Mouse (Mus musculus) embryonic facial prominence, embryonic 10.5 days (tissue): ENCODE measurements at regions not wholly inside any gene's neighbourhood (a gene's known extent, or its start where the extent isn't known, plus 50 kb on each side); places are given as distances from the start of the nearest gene placed in this dataset.

Source experiments
- DNase-seq: peaks from one replicate; pipeline ENCODE4 v3.0.0-alpha.2; 2017; ENCODE audit warnings: low spot score
- H3K27ac ChIP-seq: fragments of 300-500 bp; sonication (generic); replicated peaks from 2 replicates; pipeline ENCODE4 v1.5.1; 2016; ENCODE audit warnings: mild to moderate bottlenecking
- H3K27me3 ChIP-seq: fragments of 300-500 bp; sonication (generic); replicated peaks from 2 replicates; pipeline ENCODE4 v1.6.1; 2016; ENCODE audit warnings: low read depth, mild to moderate bottlenecking; ENCODE audit not compliant: poor library complexity, severe bottlenecking
- H3K36me3 ChIP-seq: fragments of 300-500 bp; sonication (generic); replicated peaks from 2 replicates; pipeline ENCODE4 v1.6.1; 2016; ENCODE audit warnings: mild to moderate bottlenecking, moderate library complexity
- H3K4me1 ChIP-seq: fragments of 300-500 bp; sonication (generic); 2 replicates; pipeline ENCODE4 v1.6.1; 2016
- H3K4me3 ChIP-seq: fragments of 300-500 bp; sonication (generic); 2 replicates; pipeline ENCODE4 v1.5.1; 2016; ENCODE audit warnings: mild to moderate bottlenecking, moderate library complexity
- H3K9me3 ChIP-seq: fragments of 300-500 bp; sonication (generic); 2 replicates; pipeline ENCODE4 v1.6.1; 2016; ENCODE audit warnings: mild to moderate bottlenecking
- WGBS: fragments of 180-500 bp; shearing (Covaris S2); methylation state at CpG from one replicate; pipeline ENCODE4 v1.1.7; 2016; 5-methylcytosine and 5-hydroxymethylcytosine counted together

DNA sequence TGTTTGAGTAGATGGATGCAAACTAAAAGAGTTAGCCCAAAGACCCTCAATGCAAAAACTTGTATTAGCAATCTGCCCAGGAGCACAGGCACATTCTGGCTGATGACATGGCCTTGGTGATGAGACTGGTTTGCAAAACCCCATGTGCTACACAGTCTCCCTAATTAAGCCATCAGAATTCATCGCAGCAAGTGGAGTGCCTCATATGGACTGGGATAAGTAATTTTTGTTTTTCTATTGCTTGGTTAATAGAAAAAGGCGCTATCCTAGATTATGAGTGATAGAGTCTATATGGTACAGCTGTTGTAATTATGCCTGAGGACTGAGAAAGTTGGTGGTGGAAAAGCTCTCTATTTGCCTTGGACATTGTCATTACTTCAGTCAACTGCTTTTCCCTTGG, 155.2 kb upstream of the Robo1 start:
- no peak overlapping the region for H3K4me3 ChIP-seq
- H3K4me1 ChIP-seq = no peaks in the 10 kb centered on the region
- WGBS = 91% methylated on average over 2 of the region's 2 CpGs
- no peak for DNase-seq
- H3K27ac ChIP-seq = no peak overlapping the region
- H3K27me3 ChIP-seq = no peaks in the 10 kb centered on the region
- no peaks in the 10 kb centered on the region for H3K36me3 ChIP-seq
- no peaks in the 10 kb centered on the region for H3K9me3 ChIP-seq

DNA sequence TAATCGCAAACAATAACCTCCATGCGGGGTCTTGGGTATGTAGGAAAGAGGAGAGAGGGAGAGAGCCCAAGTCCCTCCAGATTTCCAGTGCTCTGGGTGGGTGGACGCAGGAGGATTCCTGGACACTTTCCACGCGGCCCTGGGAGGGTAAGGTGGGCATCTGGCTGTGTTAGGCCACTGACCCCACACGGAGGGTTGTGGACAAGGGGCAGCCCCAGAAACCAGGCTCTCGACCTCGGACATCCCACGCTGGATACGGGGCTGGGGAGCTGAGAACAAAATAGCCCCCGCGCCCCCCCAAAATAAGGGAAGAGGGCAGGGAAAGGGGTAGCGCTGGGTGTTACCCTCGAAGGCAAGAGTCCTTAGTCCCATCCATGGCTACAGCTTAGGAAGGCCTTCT, 150.2 kb upstream of the Robo1 start:
- Histone ChIP-seq H3K4me1 (no peaks in the 10 kb centered on the region), H3K27me3 (no peaks in the 10 kb centered on the region), H3K4me3 (no peak overlapping the region), H3K9me3 (no peaks in the 10 kb centered on the region), H3K36me3 (no peaks in the 10 kb centered on the region), H3K27ac (no peak overlapping the region)
- 94% methylated on average over 14 of the region's 14 CpGs for WGBS
- no peak for DNase-seq

DNA sequence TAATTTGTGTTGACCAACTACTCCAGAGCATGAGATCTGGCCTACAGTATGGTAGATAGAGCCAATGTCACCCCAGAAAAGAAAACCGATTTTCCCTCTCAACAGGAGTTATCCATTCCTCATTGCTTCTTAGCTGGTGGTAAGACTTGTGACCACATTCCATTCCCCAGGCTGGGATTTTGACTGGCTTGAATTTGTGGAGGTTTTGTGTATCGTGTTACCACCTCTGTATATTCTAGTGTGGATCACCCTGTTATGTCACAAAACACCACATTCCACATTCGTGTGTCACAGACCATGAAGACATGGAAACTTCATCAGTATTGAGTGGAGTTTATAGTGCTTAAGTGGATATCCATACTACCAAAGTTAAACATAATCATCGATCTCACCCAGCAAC, 148.7 kb upstream of the Robo1 start:
- Histone ChIP-seq H3K36me3 (no peaks in the 10 kb centered on the region), H3K27ac (no peak overlapping the region), H3K27me3 (no peaks in the 10 kb centered on the region), H3K9me3 (no peaks in the 10 kb centered on the region), H3K4me1 (no peaks in the 10 kb centered on the region), H3K4me3 (no peak overlapping the region)
- WGBS = 86% methylated on average over 4 of the region's 4 CpGs
- no peak for DNase-seq

GRCm38 (mm10) chr16:72175727-72176126, 132.4 kb upstream of the Robo1 start:
- Histone ChIP-seq H3K4me1 (no peaks in the 10 kb centered on the region), H3K27ac (no peak overlapping the region), H3K36me3 (no peaks in the 10 kb centered on the region), H3K27me3 (no peaks in the 10 kb centered on the region), H3K9me3 (no peaks in the 10 kb centered on the region), H3K4me3 (no peak overlapping the region)
- 90% methylated on average over 5 of the region's 5 CpGs for WGBS
- DNase-seq = no peak

- Histone ChIP-seq H3K4me3 (no peak overlapping the region), H3K27ac (no peak overlapping the region), H3K27me3 (no peaks in the 10 kb centered on the region), H3K9me3 (no peaks in the 10 kb centered on the region), H3K4me1 (no peaks in the 10 kb centered on the region), H3K36me3 (no peaks in the 10 kb centered on the region)
- WGBS = 6% methylated on average over 1 of the region's 1 CpGs
- DNase-seq = no peak
Observed at GRCm38 (mm10) chr16:72194320-72194719, 113.8 kb upstream of the Robo1 start.

- WGBS = 42% methylated on average over 15 of the region's 15 CpGs
- Histone ChIP-seq H3K27ac (no peak overlapping the region), H3K36me3 (no peaks in the 10 kb centered on the region), H3K4me3 (peak overlapping the region; percentile 38; the same call in 1 of the 2 replicates), H3K27me3 (no peaks in the 10 kb centered on the region), H3K9me3 (no peaks in the 10 kb centered on the region), H3K4me1 (no peaks in the 10 kb centered on the region)
- DNase-seq = peak; percentile 57
Observed at GRCm38 (mm10) chr16:72215360-72216013, 92.6 kb upstream of the Robo1 start.

DNA sequence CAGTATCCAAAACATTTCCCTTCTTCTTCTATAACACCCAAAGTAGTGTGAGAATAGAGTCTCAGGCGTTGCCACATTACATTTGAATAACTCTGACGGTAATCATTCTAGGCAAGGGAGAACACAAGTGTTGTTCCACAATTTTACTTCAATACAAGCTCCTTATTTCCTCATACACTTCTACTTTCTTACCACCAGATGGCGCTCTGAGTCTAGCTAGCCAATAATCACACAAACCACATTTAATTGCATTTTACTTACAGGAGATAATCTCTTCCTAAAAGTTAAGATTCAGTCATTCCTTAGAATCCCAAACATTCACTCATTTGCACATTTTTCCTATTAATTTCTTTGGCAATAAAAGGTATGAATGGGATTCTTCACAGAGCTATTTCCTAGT, 90.1 kb upstream of the Robo1 start:
- no peak for DNase-seq
- H3K4me3 ChIP-seq = no peak overlapping the region
- no peaks in the 10 kb centered on the region for H3K9me3 ChIP-seq
- H3K27ac ChIP-seq = no peak overlapping the region
- 7% methylated on average over 3 of the region's 3 CpGs for WGBS
- 0 out of 2 replicates have a peak, but pooled peaks cover 3% of the 10 kb centered on the region for H3K4me1 ChIP-seq
- H3K36me3 ChIP-seq = no peaks in the 10 kb centered on the region
- no peaks in the 10 kb centered on the region for H3K27me3 ChIP-seq

DNA sequence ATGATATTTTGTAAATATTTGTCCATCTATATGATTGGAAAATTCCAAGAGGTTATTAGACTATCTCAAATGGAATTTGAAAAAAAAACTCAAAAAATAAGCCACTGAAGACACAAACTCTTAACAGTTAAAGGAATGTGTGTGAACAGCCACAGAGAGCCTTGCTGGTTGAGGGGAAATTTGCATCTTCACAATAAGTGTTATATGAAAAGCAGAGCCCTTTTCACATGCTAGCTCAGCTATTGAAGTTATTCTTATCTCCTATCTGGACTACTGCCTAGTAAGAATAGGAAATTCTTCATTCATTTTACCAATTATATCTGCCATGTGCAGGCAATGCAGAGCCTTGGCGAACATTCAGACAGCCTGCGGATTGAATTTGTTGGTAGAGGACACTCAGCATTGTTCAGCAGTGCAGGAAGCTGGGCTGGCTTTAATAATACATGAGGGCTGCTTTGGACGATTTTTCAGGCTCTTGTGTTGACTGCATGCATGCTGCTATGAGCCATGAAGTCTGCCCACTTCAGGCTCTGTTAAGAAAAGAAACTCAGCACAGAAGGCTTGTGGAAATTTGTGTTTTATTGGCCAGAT, 86.1 kb upstream of the Robo1 start:
- 57% methylated on average over 3 of the region's 3 CpGs for WGBS

GRCm38 (mm10) chr16:72223860-72224259, 84.2 kb upstream of the Robo1 start:
- Histone ChIP-seq H3K27ac (no peak overlapping the region), H3K9me3 (no peaks in the 10 kb centered on the region), H3K27me3 (no peaks in the 10 kb centered on the region), H3K4me3 (no peak overlapping the region), H3K36me3 (no peaks in the 10 kb centered on the region), H3K4me1 (0 out of 2 replicates have a peak, but pooled peaks cover 3% of the 10 kb centered on the region)
- no peak for DNase-seq
- 63% methylated on average over 3 of the region's 3 CpGs for WGBS

More for the DNA sequence above, 86.1 kb upstream of the Robo1 start:
- H3K9me3 ChIP-seq = no peaks in the 10 kb centered on the region
- 0 out of 2 replicates have a peak, but pooled peaks cover 3% of the 10 kb centered on the region for H3K4me1 ChIP-seq
- no peak for DNase-seq
- no peak overlapping the region for H3K4me3 ChIP-seq
- no peaks in the 10 kb centered on the region for H3K36me3 ChIP-seq
- no peak overlapping the region for H3K27ac ChIP-seq
- H3K27me3 ChIP-seq = no peaks in the 10 kb centered on the region

DNA sequence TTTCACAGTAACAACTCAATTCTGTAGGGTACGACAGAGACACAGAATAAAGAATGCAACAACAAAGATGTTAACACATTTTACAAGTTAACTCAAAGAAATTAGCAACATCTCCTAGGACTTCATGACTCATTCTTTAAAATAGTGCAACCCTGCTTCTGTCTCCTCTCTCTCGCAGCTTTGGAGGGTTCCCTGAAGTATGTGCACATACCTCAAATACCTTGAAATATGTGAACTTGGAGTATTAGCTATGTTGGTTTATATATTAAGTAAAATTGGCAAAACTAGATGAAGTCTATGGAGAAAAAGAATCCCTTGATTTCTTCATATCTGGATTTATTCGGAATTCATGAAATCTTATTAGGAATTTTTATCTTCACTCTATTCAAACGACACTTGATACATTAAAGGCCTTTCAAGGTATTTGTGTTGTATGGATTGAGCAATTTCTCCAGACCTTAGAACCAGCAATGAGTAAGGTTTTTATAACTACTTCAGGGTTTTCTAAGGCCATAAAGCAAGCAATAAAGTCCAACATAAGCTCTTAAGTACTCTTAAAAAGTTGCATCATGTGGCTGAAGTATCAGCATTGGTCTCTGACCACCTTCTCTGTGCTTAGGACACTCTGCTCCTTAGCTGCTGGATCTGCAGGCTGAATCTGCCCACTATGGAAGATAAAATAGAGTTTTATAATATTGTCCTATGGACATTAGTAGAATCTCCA, 82.8 kb upstream of the Robo1 start:
- no peak for DNase-seq
- Histone ChIP-seq H3K27me3 (no peaks in the 10 kb centered on the region), H3K4me1 (0 out of 2 replicates have a peak, but pooled peaks cover 3% of the 10 kb centered on the region), H3K9me3 (no peaks in the 10 kb centered on the region), H3K36me3 (no peaks in the 10 kb centered on the region), H3K27ac (no peak overlapping the region), H3K4me3 (no peak overlapping the region)
- 91% methylated on average over 4 of the region's 4 CpGs for WGBS

GRCm38 (mm10) chr16:72234366-72234765, 73.7 kb upstream of the Robo1 start:
- 17% methylated on average over 1 of the region's 1 CpGs for WGBS
- no peaks in the 10 kb centered on the region for H3K27me3 ChIP-seq
- no peaks in the 10 kb centered on the region for H3K9me3 ChIP-seq
- H3K4me3 ChIP-seq = no peak overlapping the region
- no peaks in the 10 kb centered on the region for H3K4me1 ChIP-seq
- H3K27ac ChIP-seq = no peak overlapping the region
- no peak for DNase-seq
- H3K36me3 ChIP-seq = no peaks in the 10 kb centered on the region

GRCm38 (mm10) chr16:72239631-72240030, 68.5 kb upstream of the Robo1 start:
- WGBS = 47% methylated on average over 7 of the region's 7 CpGs
- Histone ChIP-seq H3K27me3 (no peaks in the 10 kb centered on the region), H3K9me3 (no peaks in the 10 kb centered on the region), H3K4me1 (no peaks in the 10 kb centered on the region), H3K27ac (no peak overlapping the region), H3K36me3 (no peaks in the 10 kb centered on the region), H3K4me3 (no peak overlapping the region)
- DNase-seq = peak; percentile 14

DNA sequence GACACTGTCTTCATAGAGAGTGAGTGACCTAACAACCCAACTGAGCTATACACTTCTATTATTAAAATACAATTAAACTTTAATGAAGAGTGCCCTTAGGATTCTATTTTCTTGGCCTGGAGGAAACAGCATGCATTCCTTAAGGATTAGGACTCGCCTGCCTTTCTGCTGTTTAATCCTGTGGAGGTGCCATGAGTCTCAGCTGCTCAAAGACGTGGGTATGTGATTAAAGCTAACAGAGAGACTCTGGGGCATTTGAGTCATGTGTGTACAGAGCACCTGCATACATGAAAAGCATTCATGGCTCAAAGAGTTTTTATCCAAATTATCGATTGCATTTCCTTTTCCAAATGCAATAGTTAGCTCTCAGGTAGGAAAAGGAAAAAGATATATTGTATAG, 51.7 kb upstream of the Robo1 start:
- DNase-seq = no peak
- Histone ChIP-seq H3K4me3 (no peak overlapping the region), H3K36me3 (no peaks in the 10 kb centered on the region), H3K27me3 (no peaks in the 10 kb centered on the region), H3K4me1 (no peaks in the 10 kb centered on the region), H3K27ac (no peak overlapping the region), H3K9me3 (no peaks in the 10 kb centered on the region)
- WGBS = 55% methylated on average over 3 of the region's 3 CpGs
